Mouse (Mus musculus): ENCODE measurements around the gene Strn4. TPM values are rescaled to one million over a fixed set of nuclear protein-coding genes. Genes with fewer than 3 reads are reported as not detected.

The Strn4 gene
- 68.9 and 72.3 TPM in 2 replicates for polyA plus RNA-seq (2015; fragmentation: Nextera tagmentation; extraction: Ambion mirVana)

- Histone ChIP-seq H3K27me3 (replicated peaks; ENCODE audit: control insufficient read depth, insufficient read depth, low read length) (no peaks in the 10 kb centered on the region; the same call in 1 of the 2 replicates), H3K4me3 (ENCODE audit: low read length) (peak within 1 kb of the TSS; percentile 86), H3K27ac (ENCODE audit: low read length) (peak within 1 kb of the TSS; percentile 93), H3K4me2 (ENCODE audit: low read depth, low read length) (peak within 1 kb of the TSS; percentile 79), H3K9me3 (ENCODE audit: control insufficient read depth, low read length) (no peaks in the 10 kb centered on the region), H3K36me3 (ENCODE audit: control insufficient read depth, insufficient read depth, low read length) (no peaks in the 10 kb centered on the region), H3K9ac (ENCODE audit: low read depth, low read length) (peak within 1 kb of the TSS; percentile 99), H3K4me1 (ENCODE audit: control insufficient read depth, insufficient read depth, low read length) (peaks cover 40% of the 10 kb centered on the region)
- 0 out of 2 replicates have a peak, but pooled peaks have one; percentile 10 for ATAC-seq
- 5% methylated on average over 1 of the region's 1 CpGs for WGBS
Observed at GRCm38 (mm10) chr7:16815351-16815941, at the start of gene Strn4. Gene Strn4 (plus strand): TSS chr7:16815889.

GRCm38 (mm10) chr7:16766443-16766842 is 49.2 kb upstream of the Strn4 start:
- no peak overlapping the region for H3K4me3 ChIP-seq (ENCODE audit: low read length)
- no peaks in the 10 kb centered on the region for H3K36me3 ChIP-seq (ENCODE audit: control insufficient read depth, insufficient read depth, low read length)
- no peaks in the 10 kb centered on the region for H3K27me3 ChIP-seq (replicated peaks; ENCODE audit: control insufficient read depth, insufficient read depth, low read length)
- H3K4me1 ChIP-seq (ENCODE audit: control insufficient read depth, insufficient read depth, low read length): no peaks in the 10 kb centered on the region
- no peak for ATAC-seq
- H3K4me2 ChIP-seq (ENCODE audit: low read depth, low read length): no peak overlapping the region
- no peak overlapping the region for H3K9ac ChIP-seq (ENCODE audit: low read depth, low read length)
- 51% methylated on average over 2 of the region's 2 CpGs for WGBS
- H3K27ac ChIP-seq (ENCODE audit: low read length): no peak overlapping the region
- H3K9me3 ChIP-seq (ENCODE audit: control insufficient read depth, low read length): peaks cover 8% of the 10 kb centered on the region

- peaks cover 5% of the 10 kb centered on the region; the same call in 1 of the 2 replicates for H3K9me3 ChIP-seq (ENCODE audit: control insufficient read depth, low read length)
- H3K4me3 ChIP-seq (ENCODE audit: low read length): no peak overlapping the region
- H3K27me3 ChIP-seq (replicated peaks; ENCODE audit: control insufficient read depth, insufficient read depth, low read length): no peaks in the 10 kb centered on the region
- H3K36me3 ChIP-seq (ENCODE audit: control insufficient read depth, insufficient read depth, low read length): no peaks in the 10 kb centered on the region
- H3K9ac ChIP-seq (ENCODE audit: low read depth, low read length): no peak overlapping the region
- ATAC-seq: 0 out of 2 replicates have a peak, but pooled peaks have one; percentile 9
- no peak overlapping the region for H3K27ac ChIP-seq (ENCODE audit: low read length)
- WGBS: 50% methylated on average over 5 of the region's 5 CpGs
- H3K4me1 ChIP-seq (ENCODE audit: control insufficient read depth, insufficient read depth, low read length): no peaks in the 10 kb centered on the region; the same call in 1 of the 2 replicates
- H3K4me2 ChIP-seq (ENCODE audit: low read depth, low read length): no peak overlapping the region
Observed at GRCm38 (mm10) chr7:16775888-16776287, 39.8 kb upstream of the Strn4 start.

GRCm38 (mm10) chr7:16780076-16780475 is 35.6 kb upstream of the Strn4 start:
- H3K36me3 ChIP-seq (ENCODE audit: control insufficient read depth, insufficient read depth, low read length): no peaks in the 10 kb centered on the region
- no peak overlapping the region for H3K4me3 ChIP-seq (ENCODE audit: low read length)
- no peaks in the 10 kb centered on the region for H3K9me3 ChIP-seq (ENCODE audit: control insufficient read depth, low read length)
- H3K27me3 ChIP-seq (replicated peaks; ENCODE audit: control insufficient read depth, insufficient read depth, low read length): no peaks in the 10 kb centered on the region
- H3K27ac ChIP-seq (ENCODE audit: low read length): no peak overlapping the region
- no peak overlapping the region for H3K9ac ChIP-seq (ENCODE audit: low read depth, low read length)
- no peak overlapping the region for H3K4me2 ChIP-seq (ENCODE audit: low read depth, low read length)
- peaks cover 22% of the 10 kb centered on the region; the same call in 1 of the 2 replicates for H3K4me1 ChIP-seq (ENCODE audit: control insufficient read depth, insufficient read depth, low read length)
- 63% methylated on average over 5 of the region's 5 CpGs for WGBS
- ATAC-seq: no peak

- ATAC-seq: peak; percentile 76
- Histone ChIP-seq H3K27me3 (replicated peaks; ENCODE audit: control insufficient read depth, insufficient read depth, low read length) (no peaks in the 10 kb centered on the region), H3K9me3 (ENCODE audit: control insufficient read depth, low read length) (no peaks in the 10 kb centered on the region), H3K27ac (ENCODE audit: low read length) (peak within 1 kb of the TSS; percentile 68), H3K4me3 (ENCODE audit: low read length) (peak within 1 kb of the TSS; percentile 78), H3K4me2 (ENCODE audit: low read depth, low read length) (peak within 1 kb of the TSS; percentile 97), H3K9ac (ENCODE audit: low read depth, low read length) (peak within 1 kb of the TSS; percentile 82), H3K4me1 (ENCODE audit: control insufficient read depth, insufficient read depth, low read length) (peaks cover 25% of the 10 kb centered on the region; the same call in 1 of the 2 replicates), H3K36me3 (ENCODE audit: control insufficient read depth, insufficient read depth, low read length) (no peaks in the 10 kb centered on the region)
- WGBS: 3% methylated on average over 34 of the region's 34 CpGs
Observed at GRCm38 (mm10) chr7:16780825-16781554, 34.7 kb upstream of the Strn4 start, which contains the start of gene Slc1a5. Gene Slc1a5 (plus strand): TSS chr7:16781340.

GRCm38 (mm10) chr7:16781555-16781815 is 34.2 kb upstream of the Strn4 start:
- no peaks in the 10 kb centered on the region for H3K36me3 ChIP-seq (ENCODE audit: control insufficient read depth, insufficient read depth, low read length)
- peak overlapping the region; percentile 97 for H3K4me2 ChIP-seq (ENCODE audit: low read depth, low read length)
- WGBS: 0% methylated on average over 10 of the region's 10 CpGs
- H3K27me3 ChIP-seq (replicated peaks; ENCODE audit: control insufficient read depth, insufficient read depth, low read length): no peaks in the 10 kb centered on the region
- ATAC-seq: peak; percentile 51
- no peaks in the 10 kb centered on the region for H3K9me3 ChIP-seq (ENCODE audit: control insufficient read depth, low read length)
- peak overlapping the region; percentile 82 for H3K9ac ChIP-seq (ENCODE audit: low read depth, low read length)
- peaks cover 25% of the 10 kb centered on the region; the same call in 1 of the 2 replicates for H3K4me1 ChIP-seq (ENCODE audit: control insufficient read depth, insufficient read depth, low read length)
- H3K27ac ChIP-seq (ENCODE audit: low read length): peak overlapping the region; percentile 68
- peak overlapping the region; percentile 78 for H3K4me3 ChIP-seq (ENCODE audit: low read length)

- no peaks in the 10 kb centered on the region for H3K36me3 ChIP-seq (ENCODE audit: control insufficient read depth, insufficient read depth, low read length)
- no peaks in the 10 kb centered on the region for H3K9me3 ChIP-seq (ENCODE audit: control insufficient read depth, low read length)
- ATAC-seq: peak; percentile 19
- peak overlapping the region; percentile 68 for H3K27ac ChIP-seq (ENCODE audit: low read length)
- under 1% methylated on average over 60 of the region's 60 CpGs for WGBS
- peak overlapping the region; percentile 82 for H3K9ac ChIP-seq (ENCODE audit: low read depth, low read length)
- H3K27me3 ChIP-seq (replicated peaks; ENCODE audit: control insufficient read depth, insufficient read depth, low read length): no peaks in the 10 kb centered on the region
- peaks cover 25% of the 10 kb centered on the region; the same call in 1 of the 2 replicates for H3K4me1 ChIP-seq (ENCODE audit: control insufficient read depth, insufficient read depth, low read length)
- H3K4me3 ChIP-seq (ENCODE audit: low read length): peak overlapping the region; percentile 78
- peak overlapping the region; percentile 97 for H3K4me2 ChIP-seq (ENCODE audit: low read depth, low read length)
Observed at GRCm38 (mm10) chr7:16781816-16782554, 33.7 kb upstream of the Strn4 start.

- peak overlapping the region; percentile 97 for H3K4me2 ChIP-seq (ENCODE audit: low read depth, low read length)
- H3K4me1 ChIP-seq (ENCODE audit: control insufficient read depth, insufficient read depth, low read length): peaks cover 25% of the 10 kb centered on the region; the same call in 1 of the 2 replicates
- no peak for ATAC-seq
- peak overlapping the region; percentile 82 for H3K9ac ChIP-seq (ENCODE audit: low read depth, low read length)
- H3K36me3 ChIP-seq (ENCODE audit: control insufficient read depth, insufficient read depth, low read length): no peaks in the 10 kb centered on the region
- no peak overlapping the region for H3K27ac ChIP-seq (ENCODE audit: low read length)
- no peaks in the 10 kb centered on the region for H3K27me3 ChIP-seq (replicated peaks; ENCODE audit: control insufficient read depth, insufficient read depth, low read length)
- 10% methylated on average over 11 of the region's 11 CpGs for WGBS
- no peaks in the 10 kb centered on the region for H3K9me3 ChIP-seq (ENCODE audit: control insufficient read depth, low read length)
- H3K4me3 ChIP-seq (ENCODE audit: low read length): peak overlapping the region; percentile 78
Observed at GRCm38 (mm10) chr7:16782555-16783125, 33.0 kb upstream of the Strn4 start.

GRCm38 (mm10) chr7:16783224-16783688 is 32.4 kb upstream of the Strn4 start:
- WGBS: 27% methylated on average over 10 of the region's 10 CpGs
- peak; percentile 29 for ATAC-seq
- Histone ChIP-seq H3K27me3 (replicated peaks; ENCODE audit: control insufficient read depth, insufficient read depth, low read length) (no peaks in the 10 kb centered on the region), H3K4me2 (ENCODE audit: low read depth, low read length) (peak overlapping the region; percentile 97), H3K4me1 (ENCODE audit: control insufficient read depth, insufficient read depth, low read length) (peaks cover 25% of the 10 kb centered on the region; the same call in 1 of the 2 replicates), H3K27ac (ENCODE audit: low read length) (no peak overlapping the region), H3K36me3 (ENCODE audit: control insufficient read depth, insufficient read depth, low read length) (no peaks in the 10 kb centered on the region), H3K9me3 (ENCODE audit: control insufficient read depth, low read length) (no peaks in the 10 kb centered on the region), H3K9ac (ENCODE audit: low read depth, low read length) (peak overlapping the region; percentile 82), H3K4me3 (ENCODE audit: low read length) (peak overlapping the region; percentile 78)
